Mouse (Mus musculus) heart, postnatal 0 days (tissue): Measurements from ENCODE around the gene Gm5169.
"Not testable (repeated sequence)": the region's sequence is repeated elsewhere in the genome, so short reads cannot be mapped to it uniquely, and the experiment has no call there.

Experiments
- CTCF ChIP-seq: IDR thresholded peaks from 2 replicates; pipeline ENCODE4 v1.5.1; 2016; ENCODE audit warnings: antibody characterized with exemption, control low read depth, low read depth
- EP300 ChIP-seq: IDR thresholded peaks from 2 replicates; pipeline ENCODE4 v1.6.1; 2016; ENCODE audit warnings: antibody characterized with exemption, low read depth

GRCm38 (mm10) chrX:25301355-25301754, at the start of gene Gm5169:
- not testable (repeated sequence) for TF ChIP-seq CTCF, EP300
